Mouse (Mus musculus): ENCODE results near the gene Tspan33.
"Not testable (repeated sequence)": the region's sequence is repeated elsewhere in the genome, so short reads cannot be mapped to it uniquely, and the experiment has no call there.

DNA sequence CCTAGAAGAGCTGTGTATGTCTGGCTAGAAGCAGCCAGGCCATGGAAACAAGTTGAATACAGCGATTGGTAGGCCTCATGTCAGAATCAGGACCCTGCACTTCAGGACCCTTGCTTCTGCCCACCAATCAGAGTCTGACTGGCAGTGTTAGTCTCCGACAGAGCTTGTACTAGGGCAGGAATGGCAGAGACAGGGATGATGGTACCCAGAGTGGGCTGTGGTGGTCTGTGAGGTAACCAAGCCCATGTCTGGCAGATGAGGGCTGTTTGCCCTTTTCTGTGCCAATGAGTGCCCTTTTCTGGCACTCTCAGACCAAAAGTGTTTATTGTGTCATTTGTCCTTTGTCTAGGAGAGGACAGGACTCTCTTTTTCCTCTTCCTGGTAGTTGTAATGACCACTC lies 66.4 kb downstream of the Tspan33 start:
- not testable (repeated sequence) for TF ChIP-seq POLR2A (IDR thresholded peaks at IDR 0.05; ENCODE audit: insufficient read depth, low read length); CTCF (IDR thresholded peaks at IDR 0.05; ENCODE audit: low read depth, low read length)
